Mouse (Mus musculus): ENCODE measurements around the gene Pstpip1. TPM values are rescaled to one million over a fixed set of nuclear protein-coding genes. Genes with fewer than 3 reads are reported as not detected.

The Pstpip1 gene
- polyA plus RNA-seq, 1 experiment = 196 TPM

DNA sequence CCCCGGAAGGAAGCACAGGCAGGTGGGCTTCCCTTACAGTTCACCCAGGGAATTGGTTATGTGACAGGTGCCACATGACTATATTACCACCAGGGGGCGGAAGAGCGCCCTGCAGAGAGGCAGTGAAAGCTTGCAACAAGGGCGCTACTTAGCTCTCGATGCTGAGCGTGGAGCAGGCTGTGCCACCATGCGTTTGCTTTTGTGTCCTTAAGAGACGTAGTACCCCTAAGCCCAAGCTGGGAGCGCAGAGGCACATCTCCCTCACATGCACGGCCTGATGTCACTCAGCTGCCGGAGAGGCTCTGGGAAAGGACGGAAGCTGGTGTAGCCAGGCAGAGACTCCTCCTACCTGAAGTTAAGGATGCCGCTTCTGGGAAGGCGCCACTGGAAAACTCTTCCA lies 28.8 kb downstream of the Pstpip1 start:
- DNase-seq = peak; percentile 61
- H3K27ac ChIP-seq (ENCODE audit: control insufficient read depth, insufficient read depth, low read length) = no peak overlapping the region
- no peak overlapping the region for H3K4me3 ChIP-seq (ENCODE audit: control insufficient read depth, insufficient read depth, low read length)
- peak; percentile 92; the same call in 1 of the 2 replicates for TF ChIP-seq CTCF (IDR thresholded peaks at IDR 0.05; ENCODE audit: borderline replicate concordance, control insufficient read depth, extremely low read depth, insufficient read depth, low read length, poor library complexity)
- no peak for TF ChIP-seq POLR2A (IDR thresholded peaks at IDR 0.05; ENCODE audit: control insufficient read depth, extremely low read depth, insufficient read depth, low read length, poor library complexity)
- 0 out of 2 replicates have a peak, but pooled peaks cover 2% of the 10 kb centered on the region for H3K4me1 ChIP-seq (replicated peaks; ENCODE audit: control insufficient read depth, insufficient read depth, low read length)
- WGBS = 54% methylated on average over 14 of the region's 14 CpGs
- no peaks in the 10 kb centered on the region for H3K27me3 ChIP-seq (ENCODE audit: control insufficient read depth, insufficient read depth, low read length)
- peaks cover 58% of the 10 kb centered on the region for H3K36me3 ChIP-seq (ENCODE audit: control insufficient read depth, insufficient read depth, low read length)

GRCm38 (mm10) chr9:56119651-56120050 lies 29.9 kb downstream of the Pstpip1 start:
- no peak for DNase-seq
- H3K27me3 ChIP-seq (ENCODE audit: control insufficient read depth, insufficient read depth, low read length) = no peaks in the 10 kb centered on the region
- peaks cover 55% of the 10 kb centered on the region for H3K36me3 ChIP-seq (ENCODE audit: control insufficient read depth, insufficient read depth, low read length)
- no peak overlapping the region for H3K4me3 ChIP-seq (ENCODE audit: control insufficient read depth, insufficient read depth, low read length)
- WGBS = 89% methylated on average over 2 of the region's 2 CpGs
- H3K4me1 ChIP-seq (replicated peaks; ENCODE audit: control insufficient read depth, insufficient read depth, low read length) = 0 out of 2 replicates have a peak, but pooled peaks cover 2% of the 10 kb centered on the region
- H3K27ac ChIP-seq (ENCODE audit: control insufficient read depth, insufficient read depth, low read length) = no peak overlapping the region
- TF ChIP-seq CTCF (IDR thresholded peaks at IDR 0.05; ENCODE audit: borderline replicate concordance, control insufficient read depth, extremely low read depth, insufficient read depth, low read length, poor library complexity) = no peak
- TF ChIP-seq POLR2A (IDR thresholded peaks at IDR 0.05; ENCODE audit: control insufficient read depth, extremely low read depth, insufficient read depth, low read length, poor library complexity) = no peak

DNA sequence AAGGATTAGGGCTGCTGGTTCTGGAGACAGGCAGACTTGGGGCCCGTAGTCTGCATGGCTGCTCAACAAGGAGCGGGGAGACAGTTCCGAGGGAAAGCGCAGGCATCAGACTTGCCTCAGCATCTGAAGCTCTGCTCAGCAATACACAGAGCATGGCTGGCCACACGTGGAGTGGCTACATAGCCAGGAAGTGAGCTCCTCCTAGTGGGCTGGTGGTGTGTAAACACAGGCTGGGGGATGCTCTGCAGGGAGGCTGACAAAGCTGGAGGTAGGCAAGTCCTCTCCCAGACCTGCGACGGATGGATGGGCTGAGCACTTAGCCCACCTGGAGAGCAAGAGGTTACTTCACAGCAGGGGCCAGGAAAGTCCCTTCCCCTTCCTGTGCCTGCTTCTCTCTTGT lies 31.3 kb downstream of the Pstpip1 start:
- no peak overlapping the region for H3K27ac ChIP-seq (ENCODE audit: control insufficient read depth, insufficient read depth, low read length)

DNA sequence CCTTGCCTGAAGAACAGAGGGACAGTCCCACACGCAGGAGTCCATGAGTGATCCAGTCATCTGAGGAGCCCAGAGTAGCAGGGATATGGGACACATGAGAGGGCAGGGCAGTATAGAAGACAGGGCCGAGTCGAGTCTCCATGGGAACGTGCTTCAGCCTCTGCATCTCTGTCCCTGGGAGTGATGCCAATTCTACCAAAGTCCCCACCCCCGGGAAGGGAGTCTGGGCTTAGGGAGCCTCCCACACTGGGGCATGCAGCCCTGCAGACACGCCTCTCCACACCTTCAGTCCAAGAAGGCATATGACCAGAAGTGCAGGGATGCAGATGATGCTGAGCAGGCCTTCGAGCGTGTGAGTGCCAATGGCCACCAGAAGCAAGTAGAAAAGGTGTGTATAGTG lies 33.2 kb downstream of the Pstpip1 start:
- H3K27ac ChIP-seq (ENCODE audit: control insufficient read depth, insufficient read depth, low read length) = no peak overlapping the region
- no peak overlapping the region for H3K4me3 ChIP-seq (ENCODE audit: control insufficient read depth, insufficient read depth, low read length)
- no peaks in the 10 kb centered on the region for H3K27me3 ChIP-seq (ENCODE audit: control insufficient read depth, insufficient read depth, low read length)
- TF ChIP-seq CTCF (IDR thresholded peaks at IDR 0.05; ENCODE audit: borderline replicate concordance, control insufficient read depth, extremely low read depth, insufficient read depth, low read length, poor library complexity) = no peak
- no peak for TF ChIP-seq POLR2A (IDR thresholded peaks at IDR 0.05; ENCODE audit: control insufficient read depth, extremely low read depth, insufficient read depth, low read length, poor library complexity)
- 0 out of 2 replicates have a peak, but pooled peaks cover 2% of the 10 kb centered on the region for H3K4me1 ChIP-seq (replicated peaks; ENCODE audit: control insufficient read depth, insufficient read depth, low read length)
- H3K36me3 ChIP-seq (ENCODE audit: control insufficient read depth, insufficient read depth, low read length) = peaks cover 59% of the 10 kb centered on the region
- WGBS = 93% methylated on average over 8 of the region's 8 CpGs
- no peak for DNase-seq

More for the DNA sequence above, 31.3 kb downstream of the Pstpip1 start:
- DNase-seq = peak; percentile 39
- no peaks in the 10 kb centered on the region for H3K27me3 ChIP-seq (ENCODE audit: control insufficient read depth, insufficient read depth, low read length)
- H3K4me1 ChIP-seq (replicated peaks; ENCODE audit: control insufficient read depth, insufficient read depth, low read length) = 0 out of 2 replicates have a peak, but pooled peaks cover 2% of the 10 kb centered on the region
- peaks cover 52% of the 10 kb centered on the region for H3K36me3 ChIP-seq (ENCODE audit: control insufficient read depth, insufficient read depth, low read length)
- no peak overlapping the region for H3K4me3 ChIP-seq (ENCODE audit: control insufficient read depth, insufficient read depth, low read length)
- TF ChIP-seq POLR2A (IDR thresholded peaks at IDR 0.05; ENCODE audit: control insufficient read depth, extremely low read depth, insufficient read depth, low read length, poor library complexity) = no peak
- TF ChIP-seq CTCF (IDR thresholded peaks at IDR 0.05; ENCODE audit: borderline replicate concordance, control insufficient read depth, extremely low read depth, insufficient read depth, low read length, poor library complexity) = no peak
- WGBS = 81% methylated on average over 7 of the region's 7 CpGs

GRCm38 (mm10) chr9:56123613-56124012 lies 33.9 kb downstream of the Pstpip1 start:
- Histone ChIP-seq H3K4me3 (ENCODE audit: control insufficient read depth, insufficient read depth, low read length) (no peak overlapping the region), H3K27ac (ENCODE audit: control insufficient read depth, insufficient read depth, low read length) (no peak overlapping the region), H3K4me1 (replicated peaks; ENCODE audit: control insufficient read depth, insufficient read depth, low read length) (no peaks in the 10 kb centered on the region), H3K27me3 (ENCODE audit: control insufficient read depth, insufficient read depth, low read length) (no peaks in the 10 kb centered on the region), H3K36me3 (ENCODE audit: control insufficient read depth, insufficient read depth, low read length) (peaks cover 63% of the 10 kb centered on the region)
- no peak for DNase-seq
- 92% methylated on average over 7 of the region's 7 CpGs for WGBS
- TF ChIP-seq CTCF (IDR thresholded peaks at IDR 0.05; ENCODE audit: borderline replicate concordance, control insufficient read depth, extremely low read depth, insufficient read depth, low read length, poor library complexity) (no peak), POLR2A (IDR thresholded peaks at IDR 0.05; ENCODE audit: control insufficient read depth, extremely low read depth, insufficient read depth, low read length, poor library complexity) (no peak)

DNA sequence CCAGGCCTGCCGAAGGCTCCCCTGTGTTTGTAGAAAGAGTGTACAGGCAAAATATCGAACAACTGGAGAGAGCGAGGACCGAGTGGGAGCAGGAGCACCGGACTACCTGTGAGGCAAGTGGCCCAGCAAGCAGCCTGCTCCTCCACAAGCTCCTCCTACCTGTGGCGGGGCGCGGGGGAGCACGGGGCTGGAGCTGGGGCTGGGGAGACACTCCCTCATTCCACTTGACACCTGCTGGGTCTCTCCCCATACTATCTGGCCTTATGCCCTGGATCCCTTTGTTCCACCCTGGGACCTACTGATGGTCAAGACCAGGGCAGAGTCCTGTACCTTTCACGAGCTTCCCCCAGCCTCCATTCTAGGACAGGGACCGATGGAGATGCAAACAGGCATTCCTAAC lies 34.8 kb downstream of the Pstpip1 start:
- Histone ChIP-seq H3K36me3 (ENCODE audit: control insufficient read depth, insufficient read depth, low read length) (peaks cover 71% of the 10 kb centered on the region), H3K4me1 (replicated peaks; ENCODE audit: control insufficient read depth, insufficient read depth, low read length) (no peaks in the 10 kb centered on the region), H3K4me3 (ENCODE audit: control insufficient read depth, insufficient read depth, low read length) (no peak overlapping the region), H3K27me3 (ENCODE audit: control insufficient read depth, insufficient read depth, low read length) (no peaks in the 10 kb centered on the region), H3K27ac (ENCODE audit: control insufficient read depth, insufficient read depth, low read length) (no peak overlapping the region)
- DNase-seq = no peak
- WGBS = 94% methylated on average over 11 of the region's 11 CpGs
- TF ChIP-seq CTCF (IDR thresholded peaks at IDR 0.05; ENCODE audit: borderline replicate concordance, control insufficient read depth, extremely low read depth, insufficient read depth, low read length, poor library complexity) (no peak), POLR2A (IDR thresholded peaks at IDR 0.05; ENCODE audit: control insufficient read depth, extremely low read depth, insufficient read depth, low read length, poor library complexity) (no peak)

Measured in thymus, adult 2 months (tissue).